In genomic region chr13:48230996-48231395, GRCm38 (mm10) we compare ENCODE assay signal across 15 mouse cellular contexts. TPM values are rescaled to one million over a fixed set of nuclear protein-coding genes. Genes with fewer than 3 reads are reported as not detected.
DNase-seq lines count a peak whose midpoint lies in the region; ATAC-seq and TF ChIP-seq lines count a peak whose summit lies in the region.
"Had no signal": no experiment of that assay in that cellular context is flagged by ENCODE, and none has a peak within 500 bp of the region (broad histone marks: within the 10 kb centered on the region; RNA-seq: fewer than 3 reads in every experiment).

No protein-coding gene starts in this region.

- TF ChIP-seq POLR2A in brain, embryonic 14.5 days (IDR thresholded peaks at IDR 0.05; ENCODE audit: borderline replicate concordance, extremely low read depth, insufficient read depth, insufficient read length, poor library complexity, severe bottlenecking): no peak

- H3K27ac ChIP-seq in heart, embryonic 11.5 days (ENCODE audit: low read depth, low read length): peak overlapping the region; percentile 16; the same call in 1 of the 2 replicates
- no peak overlapping the region for H3K27ac ChIP-seq in heart, embryonic 10.5 days
- H3K27ac ChIP-seq in lung, embryonic 15.5 days: peak overlapping the region; percentile 59
- peak overlapping the region; percentile 8; the same call in 1 of the 2 replicates for H3K27ac ChIP-seq in forebrain, embryonic 16.5 days (ENCODE audit: low read length)
- H3K27ac ChIP-seq in intestine, embryonic 16.5 days (ENCODE audit: low read length): no peak overlapping the region
- H3K27ac ChIP-seq: liver, embryonic 13.5 days; neural tube, embryonic 12.5 days had no signal

- H3K4me2 ChIP-seq in heart, embryonic 11.5 days: no peak overlapping the region
- H3K4me2 ChIP-seq in lung, embryonic 15.5 days: peak overlapping the region; percentile 19; the same call in 1 of the 2 replicates
- H3K4me2 ChIP-seq in forebrain, embryonic 16.5 days (ENCODE audit: low read length): peak overlapping the region; percentile 3; the same call in 1 of the 2 replicates
- H3K4me2 ChIP-seq in intestine, embryonic 16.5 days (ENCODE audit: low read depth, low read length): no peak overlapping the region
- H3K4me2 ChIP-seq: liver, embryonic 13.5 days; neural tube, embryonic 12.5 days had no signal

- no peaks in the 10 kb centered on the region for H3K36me3 ChIP-seq in heart, embryonic 11.5 days (ENCODE audit: control insufficient read depth, insufficient read depth, low read length)
- H3K36me3 ChIP-seq in heart, embryonic 10.5 days: no peaks in the 10 kb centered on the region
- no peaks in the 10 kb centered on the region for H3K36me3 ChIP-seq in lung, embryonic 15.5 days
- no peaks in the 10 kb centered on the region for H3K36me3 ChIP-seq in forebrain, embryonic 16.5 days (ENCODE audit: control insufficient read depth, insufficient read depth)
- H3K36me3 ChIP-seq in intestine, embryonic 16.5 days (ENCODE audit: control insufficient read depth, insufficient read depth, low read length): no peaks in the 10 kb centered on the region
- H3K36me3 ChIP-seq: G1E; liver, embryonic 13.5 days; neural tube, embryonic 12.5 days had no signal

- TF ChIP-seq CTCF in brain, embryonic 14.5 days (IDR thresholded peaks at IDR 0.05; ENCODE audit: borderline replicate concordance, extremely low read depth, insufficient read depth, insufficient read length): no peak

- WGBS in heart, embryonic 11.5 days (ENCODE audit: insufficient replicate concordance): 49% methylated on average over 6 of the region's 6 CpGs
- 54% methylated on average over 6 of the region's 6 CpGs for WGBS in heart, embryonic 10.5 days
- 30% methylated on average over 6 of the region's 6 CpGs for WGBS in lung, embryonic 15.5 days
- 18% methylated on average over 6 of the region's 6 CpGs for WGBS in forebrain, embryonic 16.5 days
- WGBS in intestine, embryonic 16.5 days: 46% methylated on average over 6 of the region's 6 CpGs

- DNase-seq in heart, embryonic 10.5 days (ENCODE audit: low spot score): no peak
- DNase-seq in lung, postnatal 4 days: no peak
- DNase-seq in brain, embryonic 14.5 days (ENCODE audit: low read depth): peak; percentile 53
- no peak for DNase-seq in urinary bladder, adult 18-20 months (ENCODE audit: low spot score in 2 of 2)
- DNase-seq: kidney, adult 18-20 months; liver, embryonic 13.5 days; right cerebral cortex, postnatal 14 days; thymus, adult 2 months had no signal

- H3K4me1 ChIP-seq in heart, embryonic 11.5 days (ENCODE audit: control insufficient read depth, insufficient read depth, low read length): no peaks in the 10 kb centered on the region
- peaks cover 19% of the 10 kb centered on the region for H3K4me1 ChIP-seq in heart, embryonic 10.5 days
- peaks cover 21% of the 10 kb centered on the region for H3K4me1 ChIP-seq in lung, embryonic 15.5 days
- H3K4me1 ChIP-seq in forebrain, embryonic 16.5 days (replicated peaks; ENCODE audit: control insufficient read depth, insufficient read depth, low read length): peaks cover 21% of the 10 kb centered on the region
- peaks cover 5% of the 10 kb centered on the region for H3K4me1 ChIP-seq in intestine, embryonic 16.5 days (ENCODE audit: control insufficient read depth, insufficient read depth, low read length)
- H3K4me1 ChIP-seq: liver, embryonic 13.5 days had no signal

- H3K27me3 ChIP-seq in heart, embryonic 11.5 days (ENCODE audit: control insufficient read depth, insufficient read depth, low read length): no peaks in the 10 kb centered on the region
- H3K27me3 ChIP-seq in heart, embryonic 10.5 days (ENCODE audit: insufficient read depth, poor library complexity, severe bottlenecking): no peaks in the 10 kb centered on the region
- H3K27me3 ChIP-seq in lung, embryonic 15.5 days: no peaks in the 10 kb centered on the region
- no peaks in the 10 kb centered on the region for H3K27me3 ChIP-seq in forebrain, embryonic 16.5 days (replicated peaks; ENCODE audit: control insufficient read depth, insufficient read depth, low read length)
- H3K27me3 ChIP-seq in intestine, embryonic 16.5 days (replicated peaks; ENCODE audit: control insufficient read depth, insufficient read depth, low read length): no peaks in the 10 kb centered on the region
- H3K27me3 ChIP-seq: neural tube, embryonic 12.5 days had no signal

- no peaks in the 10 kb centered on the region for H3K9me3 ChIP-seq in heart, embryonic 11.5 days (replicated peaks; ENCODE audit: control insufficient read depth, low read length)
- no peaks in the 10 kb centered on the region for H3K9me3 ChIP-seq in heart, embryonic 10.5 days
- no peaks in the 10 kb centered on the region for H3K9me3 ChIP-seq in lung, embryonic 15.5 days
- no peaks in the 10 kb centered on the region for H3K9me3 ChIP-seq in forebrain, embryonic 16.5 days (ENCODE audit: control insufficient read depth, low read length)
- no peaks in the 10 kb centered on the region for H3K9me3 ChIP-seq in intestine, embryonic 16.5 days (ENCODE audit: control insufficient read depth, low read length)
- H3K9me3 ChIP-seq: liver, embryonic 13.5 days; megakaryocyte, embryonic 14.5 days; neural tube, embryonic 12.5 days had no signal

- H3K9ac ChIP-seq in heart, embryonic 11.5 days (ENCODE audit: low read depth, low read length): no peak overlapping the region
- H3K9ac ChIP-seq in lung, embryonic 15.5 days: no peak overlapping the region
- no peak overlapping the region for H3K9ac ChIP-seq in forebrain, embryonic 16.5 days (replicated peaks; ENCODE audit: low read depth, low read length)
- no peak overlapping the region for H3K9ac ChIP-seq in intestine, embryonic 16.5 days (ENCODE audit: low read depth, low read length)
- H3K9ac ChIP-seq: liver, embryonic 13.5 days; neural tube, embryonic 12.5 days had no signal

- no peak for ATAC-seq in heart, embryonic 11.5 days (replicated peaks; ENCODE audit: insufficient number of reproducible peaks, low FRiP score, low TSS enrichment)
- ATAC-seq in lung, embryonic 15.5 days (ENCODE audit: borderline replicate concordance, extremely low read depth, low FRiP score, low TSS enrichment): no peak
- ATAC-seq in forebrain, embryonic 16.5 days: no peak
- ATAC-seq in intestine, embryonic 16.5 days: no peak

- no peak overlapping the region for H3K4me3 ChIP-seq in heart, embryonic 11.5 days (ENCODE audit: low read depth, low read length)
- H3K4me3 ChIP-seq in heart, embryonic 10.5 days: no peak overlapping the region
- H3K4me3 ChIP-seq in lung, embryonic 15.5 days: no peak overlapping the region
- no peak overlapping the region for H3K4me3 ChIP-seq in forebrain, embryonic 16.5 days (replicated peaks; ENCODE audit: low read length)
- H3K4me3 ChIP-seq in intestine, embryonic 16.5 days (ENCODE audit: low read length): no peak overlapping the region
- H3K4me3 ChIP-seq: liver, embryonic 13.5 days; megakaryocyte, embryonic 14.5 days; neural tube, embryonic 12.5 days had no signal

RNA-seq across cellular contexts. Expression of gene Id4, which starts 30.0 kb away (rescaled TPM):
- 3.2 and 4.9 TPM in 2 replicates for polyA plus RNA-seq in heart, embryonic 11.5 days (2014; fragmentation: Nextera tagmentation; extraction: Ambion mirVana)
- 2.7 and 6.6 TPM in 2 replicates for polyA plus RNA-seq in heart, embryonic 10.5 days (2016; fragmentation: Nextera tagmentation; extraction: Ambion mirVana)
- polyA plus RNA-seq in lung, embryonic 15.5 days (2015; fragmentation: Nextera tagmentation; extraction: Ambion mirVana): 8.3 and 9.2 TPM in 2 replicates
- polyA plus RNA-seq in brain, embryonic 14.5 days (2012; rRNA removed): 122 and 123 TPM in 2 replicates
- 72.7 and 77.9 TPM in 2 replicates for polyA plus RNA-seq in forebrain, embryonic 16.5 days (2015; fragmentation: Nextera tagmentation; extraction: Ambion mirVana)
- 2.9 and 3.1 TPM in 2 replicates for polyA plus RNA-seq in intestine, embryonic 16.5 days (2015; fragmentation: Nextera tagmentation; extraction: Ambion mirVana)
- polyA plus RNA-seq: G1E had no signal

Comparison
In these comparisons a context has a peak if more than half of its experiments do, and no peak if none do; other contexts are left out.
1. H3K27ac ChIP-seq: peak in heart, embryonic 11.5 days (single experiment), lung, embryonic 15.5 days (single experiment) and forebrain, embryonic 16.5 days (single experiment); none in heart, embryonic 10.5 days (single experiment) and intestine, embryonic 16.5 days (single experiment).
2. H3K4me2 ChIP-seq: peak in lung, embryonic 15.5 days (single experiment) and forebrain, embryonic 16.5 days (single experiment); none in heart, embryonic 11.5 days (single experiment) and intestine, embryonic 16.5 days (single experiment).